Mouse (Mus musculus): Measurements from ENCODE around the gene Stk16. TPM values are rescaled to one million over a fixed set of nuclear protein-coding genes. Genes with fewer than 3 reads are reported as not detected.

Stk16 gene
- polyA plus RNA-seq, 1 experiment from 2014 or later: 111 TPM

- H3K4me2 ChIP-seq (ENCODE audit: low read depth, low read length, severe bottlenecking): no peak overlapping the region
- ATAC-seq (replicated peaks; ENCODE audit: low FRiP score): no peak
- H3K9me3 ChIP-seq (ENCODE audit: control insufficient read depth, low read length): no peaks in the 10 kb centered on the region
- no peak for DNase-seq (ENCODE audit: low spot score)
- no peak overlapping the region for H3K9ac ChIP-seq (ENCODE audit: low read length)
- H3K4me1 ChIP-seq (replicated peaks; ENCODE audit: control insufficient read depth, insufficient read depth, low read length): no peaks in the 10 kb centered on the region
- WGBS: 89% methylated on average over 1 of the region's 1 CpGs
- H3K4me3 ChIP-seq (ENCODE audit: low read depth, low read length): no peak overlapping the region
- no peaks in the 10 kb centered on the region for H3K27me3 ChIP-seq (ENCODE audit: control insufficient read depth, insufficient read depth, low read length)
- H3K36me3 ChIP-seq (ENCODE audit: control insufficient read depth, insufficient read depth, low read length): no peaks in the 10 kb centered on the region; the same call in 1 of the 2 replicates
- H3K27ac ChIP-seq (ENCODE audit: low read depth, low read length): no peak overlapping the region
Observed at GRCm38 (mm10) chr1:75201236-75201635, 9.4 kb upstream of the Stk16 start.

GRCm38 (mm10) chr1:75208967-75209678 lies 1.5 kb upstream of the Stk16 start:
- Histone ChIP-seq H3K4me3 (ENCODE audit: low read depth, low read length) (peak overlapping the region; percentile 30), H3K4me2 (ENCODE audit: low read depth, low read length, severe bottlenecking) (peak overlapping the region; percentile 47), H3K9me3 (ENCODE audit: control insufficient read depth, low read length) (no peaks in the 10 kb centered on the region), H3K9ac (ENCODE audit: low read length) (peak overlapping the region; percentile 61), H3K27me3 (ENCODE audit: control insufficient read depth, insufficient read depth, low read length) (no peaks in the 10 kb centered on the region), H3K36me3 (ENCODE audit: control insufficient read depth, insufficient read depth, low read length) (no peaks in the 10 kb centered on the region; the same call in 1 of the 2 replicates), H3K27ac (ENCODE audit: low read depth, low read length) (no peak overlapping the region), H3K4me1 (replicated peaks; ENCODE audit: control insufficient read depth, insufficient read depth, low read length) (peaks cover 6% of the 10 kb centered on the region; the same call in 1 of the 2 replicates)
- DNase-seq (ENCODE audit: low spot score): no peak
- no peak for ATAC-seq (replicated peaks; ENCODE audit: low FRiP score)
- 14% methylated on average over 34 of the region's 34 CpGs for WGBS

- Histone ChIP-seq H3K9me3 (ENCODE audit: control insufficient read depth, low read length) (no peaks in the 10 kb centered on the region), H3K27me3 (ENCODE audit: control insufficient read depth, insufficient read depth, low read length) (no peaks in the 10 kb centered on the region), H3K4me1 (replicated peaks; ENCODE audit: control insufficient read depth, insufficient read depth, low read length) (peaks cover 6% of the 10 kb centered on the region; the same call in 1 of the 2 replicates), H3K4me3 (ENCODE audit: low read depth, low read length) (peak overlapping the region; percentile 95), H3K9ac (ENCODE audit: low read length) (peak overlapping the region; percentile 89), H3K27ac (ENCODE audit: low read depth, low read length) (no peak overlapping the region), H3K4me2 (ENCODE audit: low read depth, low read length, severe bottlenecking) (peak overlapping the region; percentile 70), H3K36me3 (ENCODE audit: control insufficient read depth, insufficient read depth, low read length) (no peaks in the 10 kb centered on the region; the same call in 1 of the 2 replicates)
- ATAC-seq (replicated peaks; ENCODE audit: low FRiP score) (no peak), DNase-seq (ENCODE audit: low spot score) (no peak)
- WGBS: 14% methylated on average over 17 of the region's 17 CpGs
Observed at GRCm38 (mm10) chr1:75211141-75211708, 587 bp downstream of the Stk16 start.

- Histone ChIP-seq H3K9ac (ENCODE audit: low read length) (no peak overlapping the region), H3K4me2 (ENCODE audit: low read depth, low read length, severe bottlenecking) (no peak overlapping the region), H3K4me3 (ENCODE audit: low read depth, low read length) (no peak overlapping the region), H3K27me3 (ENCODE audit: control insufficient read depth, insufficient read depth, low read length) (peaks cover 8% of the 10 kb centered on the region), H3K4me1 (replicated peaks; ENCODE audit: control insufficient read depth, insufficient read depth, low read length) (peaks cover 6% of the 10 kb centered on the region; the same call in 1 of the 2 replicates), H3K9me3 (ENCODE audit: control insufficient read depth, low read length) (no peaks in the 10 kb centered on the region), H3K27ac (ENCODE audit: low read depth, low read length) (no peak overlapping the region), H3K36me3 (ENCODE audit: control insufficient read depth, insufficient read depth, low read length) (no peaks in the 10 kb centered on the region; the same call in 1 of the 2 replicates)
- DNase-seq (ENCODE audit: low spot score) (no peak), ATAC-seq (replicated peaks; ENCODE audit: low FRiP score) (no peak)
- 90% methylated on average over 4 of the region's 4 CpGs for WGBS
Observed at GRCm38 (mm10) chr1:75212542-75212941, 1.9 kb downstream of the Stk16 start.

GRCm38 (mm10) chr1:75213096-75213495 lies 2.5 kb downstream of the Stk16 start:
- no peak overlapping the region for H3K4me2 ChIP-seq (ENCODE audit: low read depth, low read length, severe bottlenecking)
- no peaks in the 10 kb centered on the region for H3K9me3 ChIP-seq (ENCODE audit: control insufficient read depth, low read length)
- no peak overlapping the region for H3K4me3 ChIP-seq (ENCODE audit: low read depth, low read length)
- peaks cover 6% of the 10 kb centered on the region; the same call in 1 of the 2 replicates for H3K4me1 ChIP-seq (replicated peaks; ENCODE audit: control insufficient read depth, insufficient read depth, low read length)
- no peaks in the 10 kb centered on the region; the same call in 1 of the 2 replicates for H3K36me3 ChIP-seq (ENCODE audit: control insufficient read depth, insufficient read depth, low read length)
- H3K27ac ChIP-seq (ENCODE audit: low read depth, low read length): no peak overlapping the region
- H3K27me3 ChIP-seq (ENCODE audit: control insufficient read depth, insufficient read depth, low read length): peaks cover 14% of the 10 kb centered on the region
- H3K9ac ChIP-seq (ENCODE audit: low read length): no peak overlapping the region
- no peak for DNase-seq (ENCODE audit: low spot score)
- ATAC-seq (replicated peaks; ENCODE audit: low FRiP score): no peak
- WGBS: 89% methylated on average over 7 of the region's 7 CpGs

GRCm38 (mm10) chr1:75214442-75214841 lies 3.8 kb downstream of the Stk16 start:
- Histone ChIP-seq H3K9ac (ENCODE audit: low read length) (no peak overlapping the region), H3K4me1 (replicated peaks; ENCODE audit: control insufficient read depth, insufficient read depth, low read length) (peaks cover 15% of the 10 kb centered on the region), H3K9me3 (ENCODE audit: control insufficient read depth, low read length) (no peaks in the 10 kb centered on the region), H3K36me3 (ENCODE audit: control insufficient read depth, insufficient read depth, low read length) (no peaks in the 10 kb centered on the region; the same call in 1 of the 2 replicates), H3K27ac (ENCODE audit: low read depth, low read length) (no peak overlapping the region), H3K27me3 (ENCODE audit: control insufficient read depth, insufficient read depth, low read length) (peaks cover 27% of the 10 kb centered on the region), H3K4me3 (ENCODE audit: low read depth, low read length) (no peak overlapping the region), H3K4me2 (ENCODE audit: low read depth, low read length, severe bottlenecking) (no peak overlapping the region)
- DNase-seq (ENCODE audit: low spot score): no peak
- ATAC-seq (replicated peaks; ENCODE audit: low FRiP score): no peak
- WGBS: 84% methylated on average over 2 of the region's 2 CpGs

GRCm38 (mm10) chr1:75214886-75215285 lies 4.2 kb downstream of the Stk16 start:
- Histone ChIP-seq H3K27ac (ENCODE audit: low read depth, low read length) (no peak overlapping the region), H3K36me3 (ENCODE audit: control insufficient read depth, insufficient read depth, low read length) (no peaks in the 10 kb centered on the region; the same call in 1 of the 2 replicates), H3K4me2 (ENCODE audit: low read depth, low read length, severe bottlenecking) (no peak overlapping the region), H3K9ac (ENCODE audit: low read length) (no peak overlapping the region), H3K9me3 (ENCODE audit: control insufficient read depth, low read length) (no peaks in the 10 kb centered on the region), H3K4me3 (ENCODE audit: low read depth, low read length) (no peak overlapping the region), H3K4me1 (replicated peaks; ENCODE audit: control insufficient read depth, insufficient read depth, low read length) (peaks cover 18% of the 10 kb centered on the region), H3K27me3 (ENCODE audit: control insufficient read depth, insufficient read depth, low read length) (peaks cover 32% of the 10 kb centered on the region)
- 80% methylated on average over 5 of the region's 5 CpGs for WGBS
- DNase-seq (ENCODE audit: low spot score) (no peak), ATAC-seq (replicated peaks; ENCODE audit: low FRiP score) (no peak)

GRCm38 (mm10) chr1:75215785-75216184 lies 5.1 kb downstream of the Stk16 start:
- no peak overlapping the region for H3K27ac ChIP-seq (ENCODE audit: low read depth, low read length)
- H3K9ac ChIP-seq (ENCODE audit: low read length): no peak overlapping the region
- no peak for DNase-seq (ENCODE audit: low spot score)
- 94% methylated on average over 9 of the region's 9 CpGs for WGBS
- H3K27me3 ChIP-seq (ENCODE audit: control insufficient read depth, insufficient read depth, low read length): peaks cover 41% of the 10 kb centered on the region
- no peak overlapping the region for H3K4me3 ChIP-seq (ENCODE audit: low read depth, low read length)
- H3K36me3 ChIP-seq (ENCODE audit: control insufficient read depth, insufficient read depth, low read length): no peaks in the 10 kb centered on the region; the same call in 1 of the 2 replicates
- no peak for ATAC-seq (replicated peaks; ENCODE audit: low FRiP score)
- peaks cover 18% of the 10 kb centered on the region for H3K4me1 ChIP-seq (replicated peaks; ENCODE audit: control insufficient read depth, insufficient read depth, low read length)
- H3K4me2 ChIP-seq (ENCODE audit: low read depth, low read length, severe bottlenecking): no peak overlapping the region
- no peaks in the 10 kb centered on the region for H3K9me3 ChIP-seq (ENCODE audit: control insufficient read depth, low read length)
